Mouse (Mus musculus) megakaryocyte, embryonic 14.5 days (primary cell): Measurements from ENCODE around the gene Atg10.

Experiments used
- FLI1 ChIP-seq: IDR thresholded peaks from 2 replicates; pipeline ENCODE4 v1.6.1; 2012; ENCODE audit warnings: low read length, inconsistent platforms, mixed read lengths
- GATA1 ChIP-seq: IDR thresholded peaks from 3 replicates; pipeline ENCODE4 v1.6.1; 2012; ENCODE audit warnings: mixed read lengths, low read length, inconsistent platforms, borderline replicate concordance

DNA sequence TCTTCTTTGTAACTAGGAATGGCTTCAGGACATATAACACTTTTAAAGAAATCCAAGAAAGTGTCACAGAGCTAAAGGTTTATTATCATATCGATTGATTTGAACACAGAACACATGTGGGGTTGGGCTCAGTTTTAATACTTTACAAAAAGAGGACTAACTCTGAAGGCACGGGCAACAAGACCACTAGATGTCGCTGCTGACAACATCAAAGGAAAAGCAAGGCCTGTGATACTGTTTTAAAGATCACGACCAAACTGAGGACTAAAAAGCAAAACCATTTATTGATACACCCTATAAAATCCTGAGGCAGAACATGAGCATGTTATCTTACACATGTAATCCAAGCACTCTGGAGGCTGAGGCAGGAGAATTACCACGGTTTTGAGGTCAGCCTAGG, 293.9 kb downstream of the Atg10 start:
- no peak for TF ChIP-seq GATA1
- no peak for TF ChIP-seq FLI1
